Mouse (Mus musculus): ENCODE results near the gene Arhgap30.

Arhgap30 gene

DNA sequence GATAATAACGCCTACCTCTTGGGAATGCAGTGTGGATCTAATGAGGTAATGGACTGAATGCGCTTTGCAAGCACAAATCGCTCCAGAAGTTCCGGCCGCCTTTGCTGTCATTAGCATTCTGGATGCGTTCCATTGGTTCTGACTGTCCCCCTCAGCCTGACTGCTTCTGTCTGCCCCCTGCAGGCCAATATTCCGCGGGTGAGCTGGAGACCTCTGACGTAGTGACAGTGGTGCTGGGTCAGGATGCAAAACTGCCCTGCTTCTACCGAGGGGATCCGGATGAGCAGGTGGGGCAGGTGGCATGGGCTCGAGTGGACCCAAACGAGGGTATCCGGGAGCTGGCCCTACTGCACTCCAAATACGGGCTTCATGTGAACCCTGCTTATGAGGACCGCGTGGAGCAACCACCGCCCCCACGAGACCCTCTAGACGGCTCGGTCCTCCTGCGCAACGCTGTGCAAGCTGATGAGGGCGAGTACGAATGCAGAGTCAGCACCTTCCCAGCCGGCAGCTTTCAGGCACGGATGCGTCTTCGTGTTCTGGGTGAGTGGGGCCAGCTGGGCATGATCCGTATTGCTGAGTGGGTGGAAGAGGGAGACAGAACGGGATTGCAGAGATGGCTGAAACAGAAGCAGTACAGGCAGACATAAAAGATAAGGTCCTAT lies 8.7 kb upstream of the Arhgap30 start:
- peak; percentile 85 for DNase-seq

DNA sequence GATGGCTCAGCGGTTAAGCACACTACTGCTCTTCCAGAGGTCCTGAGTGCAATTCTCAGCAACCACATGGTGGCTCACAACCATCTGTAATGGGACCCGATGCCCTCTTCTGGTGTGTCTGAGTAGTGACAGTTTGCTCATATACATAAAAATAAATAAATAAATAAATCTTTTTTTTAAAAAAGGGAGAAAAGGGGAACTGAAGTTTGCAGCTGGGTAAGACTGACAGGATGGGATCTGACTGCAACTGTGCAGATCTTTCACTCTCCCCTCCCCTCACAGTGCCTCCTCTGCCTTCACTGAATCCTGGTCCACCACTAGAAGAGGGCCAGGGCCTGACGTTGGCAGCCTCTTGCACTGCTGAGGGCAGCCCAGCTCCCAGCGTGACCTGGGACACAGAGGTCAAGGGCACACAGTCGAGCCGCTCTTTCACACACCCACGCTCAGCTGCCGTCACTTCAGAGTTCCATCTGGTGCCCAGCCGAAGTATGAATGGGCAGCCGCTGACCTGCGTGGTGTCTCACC lies 6.6 kb upstream of the Arhgap30 start:
- DNase-seq = no peak

DNA sequence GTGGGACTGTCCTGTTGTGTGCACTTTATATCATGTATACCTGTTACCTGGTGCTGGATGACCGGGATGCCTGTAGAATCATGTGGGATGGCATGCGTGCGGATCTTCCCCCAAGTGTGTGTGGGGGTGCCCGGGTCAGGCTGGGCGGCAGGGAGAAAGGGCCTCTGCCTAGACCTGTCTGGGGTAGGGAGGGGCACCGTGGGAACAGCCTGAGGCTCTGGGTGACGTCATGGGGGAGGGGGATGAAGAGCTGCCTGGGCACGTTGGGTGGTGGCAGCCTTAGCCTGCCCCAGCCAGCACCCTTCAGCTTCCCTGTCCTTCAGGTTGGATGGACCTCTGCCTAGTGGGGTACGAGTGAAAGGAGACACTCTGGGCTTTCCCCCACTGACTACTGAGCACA lies 4.4 kb upstream of the Arhgap30 start:
- no peak for DNase-seq

DNA sequence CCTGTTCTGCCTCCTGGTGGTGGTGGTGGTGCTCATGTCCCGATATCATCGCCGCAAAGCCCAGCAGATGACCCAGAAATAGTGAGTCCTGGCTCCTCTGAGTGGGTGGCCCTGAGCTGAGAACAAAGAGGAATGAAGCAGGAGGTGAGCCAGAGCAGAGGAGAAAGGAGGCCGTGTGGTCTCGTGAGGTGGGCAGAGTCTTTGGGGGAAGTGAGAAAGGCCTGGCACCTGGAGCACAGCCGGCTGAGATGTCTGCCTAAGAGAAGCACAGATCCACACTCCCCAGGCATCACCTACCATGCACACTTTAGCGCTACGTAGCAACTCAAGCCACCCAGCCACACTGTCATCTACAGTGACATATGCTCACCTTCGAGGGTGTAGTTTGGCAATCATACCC lies 3.6 kb upstream of the Arhgap30 start:
- DNase-seq = no peak

DNA sequence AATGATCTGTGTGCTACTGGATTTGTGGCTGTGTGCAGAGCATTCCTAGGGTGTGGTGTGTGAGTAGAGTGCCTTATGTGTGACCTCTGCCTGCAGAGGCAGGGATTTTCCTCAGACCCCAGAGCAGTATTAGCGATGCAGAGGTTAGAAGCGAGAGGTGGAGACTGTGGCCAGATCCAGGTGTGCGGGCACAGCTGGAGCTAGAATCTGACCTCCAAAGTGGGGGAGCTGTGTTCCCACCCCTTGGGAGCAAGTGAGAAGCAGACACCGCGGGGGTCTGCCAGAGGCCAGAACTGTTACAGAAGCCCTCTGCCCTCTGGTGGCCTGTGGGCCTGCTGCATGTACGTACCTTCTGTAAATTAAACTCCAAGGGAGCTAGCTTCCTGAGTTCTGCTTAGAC lies 1.7 kb upstream of the Arhgap30 start:
- no peak for DNase-seq

DNA sequence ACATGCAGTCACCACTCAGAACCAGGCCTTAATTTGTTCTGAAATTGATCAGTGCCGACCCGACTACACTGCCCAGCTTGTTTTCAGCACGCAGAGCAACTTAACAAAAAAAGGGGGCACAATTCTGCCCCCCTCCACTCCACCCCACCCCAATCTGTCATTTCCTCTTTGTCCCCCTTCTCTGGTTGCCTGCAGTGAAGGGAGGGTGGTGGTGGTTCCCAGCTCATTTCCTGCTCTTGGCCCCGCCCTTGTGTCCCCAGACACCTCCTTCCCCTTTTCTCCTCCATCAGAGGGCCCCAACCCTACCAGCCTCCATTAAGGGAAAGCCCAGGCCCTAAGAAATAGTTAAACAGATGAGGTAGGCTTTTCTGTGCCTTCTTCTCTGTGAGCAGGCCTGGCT lies 1.3 kb downstream of the Arhgap30 start:
- no peak for DNase-seq

DNA sequence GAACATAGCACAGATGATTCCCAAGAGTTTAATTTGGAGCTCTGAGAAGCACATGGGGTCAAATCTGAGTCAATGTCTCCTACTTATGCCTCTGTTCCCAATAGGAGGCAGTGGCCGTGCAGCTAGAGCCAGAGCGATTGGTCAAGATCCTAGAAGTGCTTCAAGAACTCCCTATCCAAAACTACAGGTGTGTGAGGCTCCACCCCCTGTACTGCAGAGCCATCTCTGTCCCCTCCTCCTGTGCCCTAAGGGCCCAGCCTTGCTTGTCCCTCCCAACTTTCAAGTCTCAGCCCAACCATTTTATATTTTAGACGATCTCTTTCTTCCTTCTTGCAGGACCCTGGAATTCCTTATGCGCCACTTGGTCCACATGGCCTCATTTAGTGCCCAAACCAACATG lies 13.1 kb downstream of the Arhgap30 start:
- DNase-seq = no peak

DNA sequence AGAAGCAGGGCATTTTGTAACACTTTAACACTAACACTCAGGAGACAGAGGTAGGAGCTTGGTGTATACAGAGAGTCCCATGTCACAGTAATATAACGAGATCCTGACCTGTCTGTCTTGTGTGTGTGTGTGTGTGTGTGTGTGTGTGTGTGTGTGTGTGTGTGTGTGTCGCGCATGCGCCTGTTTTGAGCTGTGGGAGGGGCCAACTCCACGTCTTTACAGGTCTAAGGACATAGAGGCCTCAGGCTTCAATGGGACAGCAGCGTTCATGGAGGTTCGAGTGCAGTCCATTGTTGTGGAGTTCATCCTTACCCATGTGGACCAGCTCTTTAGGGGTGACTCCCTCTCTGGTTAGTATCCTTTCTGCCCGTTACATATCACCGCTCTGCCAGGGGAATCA lies 14.2 kb downstream of the Arhgap30 start:
- DNase-seq = no peak

DNA sequence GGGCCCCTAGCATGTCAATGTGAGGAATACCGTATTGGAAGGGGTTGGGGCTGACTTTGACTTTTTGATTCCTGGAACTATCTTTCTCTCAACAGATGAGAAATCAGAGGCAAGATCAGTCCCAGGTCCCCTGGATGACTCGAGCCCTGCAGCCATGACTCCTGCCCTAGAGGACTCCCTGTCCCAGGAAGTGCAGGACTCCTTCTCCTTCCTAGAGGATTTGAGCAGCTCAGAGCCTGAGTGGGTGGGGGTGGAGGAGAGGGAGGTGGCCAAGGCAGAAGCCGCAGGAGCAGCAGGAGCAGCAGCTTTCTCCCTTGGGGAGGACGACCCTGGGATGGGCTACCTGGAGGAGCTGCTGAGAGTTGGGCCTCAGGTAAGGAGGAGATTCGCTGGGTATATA lies 18.5 kb downstream of the Arhgap30 start:
- no peak for DNase-seq

DNA sequence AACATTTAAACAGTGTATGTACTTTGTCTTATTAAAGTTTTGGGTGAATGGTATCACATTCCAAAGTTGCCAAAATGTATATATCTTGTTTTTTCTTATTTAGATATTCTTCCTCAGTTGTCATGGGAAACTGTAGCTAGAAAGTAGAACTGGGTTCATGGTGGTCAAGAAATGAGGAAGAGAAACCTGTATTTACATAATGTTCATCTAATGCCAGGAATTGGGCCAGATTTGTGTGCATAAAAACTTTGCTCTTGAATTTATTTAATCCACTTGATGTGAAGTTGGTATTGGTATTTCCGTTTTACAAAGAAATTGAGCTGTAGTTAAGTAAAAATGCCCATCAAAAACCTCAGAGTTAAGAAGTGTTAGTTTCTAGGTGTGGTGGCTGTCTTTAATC lies 21.5 kb downstream of the Arhgap30 start:
- no peak for DNase-seq

DNA sequence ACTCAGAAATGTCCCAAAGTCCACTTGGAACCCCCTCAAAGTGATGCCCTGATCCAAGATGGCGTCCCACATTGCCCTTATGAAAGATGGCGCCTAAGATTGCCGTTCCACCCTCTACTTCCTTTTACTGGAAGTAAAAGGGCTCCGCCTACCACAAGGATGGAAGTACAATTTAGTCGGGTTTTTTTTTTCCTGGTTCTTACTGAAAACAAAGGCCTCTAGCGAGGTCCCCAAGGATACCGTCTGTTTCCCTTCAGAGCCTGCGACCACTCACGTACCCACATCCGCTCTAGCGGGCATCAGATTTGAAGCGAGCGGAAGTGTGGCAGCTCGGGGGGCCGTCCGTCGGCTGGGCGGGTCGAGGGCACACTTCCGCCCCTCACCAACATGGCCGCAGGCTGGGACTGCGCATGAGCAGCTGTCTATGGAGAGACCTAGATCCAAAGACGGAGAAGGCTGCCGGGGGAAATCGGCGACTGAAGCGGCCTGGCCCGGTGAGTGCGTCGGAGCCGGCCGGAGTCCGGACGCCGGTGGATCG lies 22.3 kb downstream of the Arhgap30 start, which contains the start of gene Usf1:
Gene Usf1 (plus strand): TSS at position 367 of the 538 bp plus-strand sequence.
- DNase-seq = peak; percentile 93

DNA sequence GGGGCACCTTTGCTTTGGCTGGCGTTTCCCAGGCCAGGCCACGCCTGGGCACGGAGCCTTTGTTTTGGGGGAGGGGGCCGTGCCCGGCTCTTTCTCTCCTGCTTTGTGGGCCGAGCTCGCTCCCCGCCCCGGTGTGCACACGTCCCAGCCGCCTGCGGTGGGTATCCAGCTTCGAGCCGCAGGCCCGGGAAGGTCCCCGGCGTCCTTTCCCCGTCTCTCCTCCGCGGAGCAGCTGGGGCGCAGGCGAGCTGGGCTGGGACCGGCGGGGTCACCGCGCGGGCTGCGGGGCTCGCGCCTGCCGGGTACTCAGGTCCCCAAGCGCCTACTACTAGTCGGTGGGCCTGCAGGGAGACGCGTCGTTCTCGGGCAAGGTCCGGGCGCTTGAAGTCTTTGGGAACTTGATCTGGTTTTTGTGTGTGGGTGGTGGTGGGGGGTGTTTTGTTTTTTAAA lies 22.8 kb downstream of the Arhgap30 start:
- DNase-seq = no peak

DNA sequence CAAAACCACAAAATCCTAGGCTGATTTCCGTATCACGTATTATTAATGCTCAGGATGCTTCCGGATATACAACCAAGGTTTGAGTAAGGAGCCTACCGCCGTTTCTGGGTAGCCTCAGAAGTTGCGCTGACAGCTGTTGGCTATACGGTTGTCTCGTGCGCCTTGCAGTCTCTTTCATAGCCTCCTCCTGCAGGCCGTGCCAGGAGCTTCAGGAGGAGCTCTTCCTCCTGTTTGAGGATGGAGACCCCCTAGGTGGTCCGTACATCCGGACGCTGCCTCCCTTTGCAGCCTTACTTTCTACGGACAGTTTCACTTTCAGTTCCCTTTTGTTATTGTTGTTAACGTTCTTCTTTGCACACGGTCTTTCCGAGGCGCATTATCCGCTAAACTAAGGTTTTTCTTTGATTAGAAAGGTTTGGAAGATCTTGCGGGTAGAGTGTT lies 23.3 kb downstream of the Arhgap30 start:
- DNase-seq = no peak

DNA sequence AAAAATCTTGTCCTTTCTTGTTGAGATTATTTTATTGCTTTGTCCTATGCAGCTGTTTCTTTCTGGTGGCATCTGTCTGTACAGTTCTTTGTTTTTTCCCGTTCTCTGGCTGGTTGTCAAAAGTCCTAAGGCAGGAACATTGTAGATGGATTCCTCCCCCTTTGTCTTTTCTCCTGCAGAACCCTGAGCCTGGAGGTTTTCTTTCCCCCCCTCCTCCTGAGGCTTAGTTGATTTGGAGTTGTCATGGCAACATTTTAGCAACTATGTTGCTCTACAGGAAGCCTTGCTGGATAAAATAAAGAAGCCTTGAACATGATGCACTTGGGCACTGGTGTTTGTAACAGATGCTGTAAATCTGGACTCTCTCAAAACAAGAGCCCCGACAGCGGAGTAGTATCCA lies 23.7 kb downstream of the Arhgap30 start:
- DNase-seq = no peak

DNA sequence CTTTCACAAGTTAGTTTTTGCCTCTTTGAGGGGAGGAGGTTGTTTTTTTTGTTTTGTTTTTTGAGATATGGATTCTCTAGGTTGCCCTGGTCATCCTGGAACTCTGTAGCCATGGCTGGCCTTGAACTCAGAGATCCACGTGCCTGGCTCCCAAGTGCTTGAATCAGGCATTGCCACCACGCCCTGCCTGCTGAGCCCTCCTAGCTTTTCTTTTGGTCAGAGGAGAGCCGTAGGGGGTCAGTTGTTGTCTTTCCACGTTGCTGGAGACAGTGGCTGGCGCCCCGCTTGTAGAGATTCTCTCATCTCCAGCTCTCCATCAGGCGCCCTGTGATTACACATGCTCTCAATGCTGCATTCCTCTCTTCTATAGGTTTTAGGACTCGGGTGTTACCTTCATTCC lies 24.9 kb downstream of the Arhgap30 start:
- no peak for DNase-seq

DNA sequence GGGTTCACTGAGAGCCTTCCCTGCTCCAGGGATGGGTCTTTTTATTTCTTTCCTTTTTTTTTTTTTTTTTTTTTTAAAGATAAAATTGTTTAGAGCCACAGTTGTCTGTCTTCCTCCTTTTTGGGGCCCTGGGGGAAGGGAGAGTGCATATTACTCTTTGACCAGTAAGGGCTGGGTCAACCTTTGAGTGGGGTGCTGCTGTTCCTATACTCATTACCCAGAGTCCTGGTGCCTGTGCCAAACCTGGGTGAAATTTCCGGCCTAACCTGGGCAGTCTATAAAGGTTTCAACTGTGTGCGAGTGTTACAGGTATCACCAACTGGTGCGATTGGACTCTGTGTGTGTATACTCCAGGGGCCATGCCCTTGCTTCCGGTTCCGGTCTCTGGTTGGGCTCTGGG lies 29.9 kb downstream of the Arhgap30 start, which contains the start of gene Tstd1:
Gene Tstd1 (plus strand): TSS at position 213 of the 400 bp plus-strand sequence.
- no peak for DNase-seq

DNA sequence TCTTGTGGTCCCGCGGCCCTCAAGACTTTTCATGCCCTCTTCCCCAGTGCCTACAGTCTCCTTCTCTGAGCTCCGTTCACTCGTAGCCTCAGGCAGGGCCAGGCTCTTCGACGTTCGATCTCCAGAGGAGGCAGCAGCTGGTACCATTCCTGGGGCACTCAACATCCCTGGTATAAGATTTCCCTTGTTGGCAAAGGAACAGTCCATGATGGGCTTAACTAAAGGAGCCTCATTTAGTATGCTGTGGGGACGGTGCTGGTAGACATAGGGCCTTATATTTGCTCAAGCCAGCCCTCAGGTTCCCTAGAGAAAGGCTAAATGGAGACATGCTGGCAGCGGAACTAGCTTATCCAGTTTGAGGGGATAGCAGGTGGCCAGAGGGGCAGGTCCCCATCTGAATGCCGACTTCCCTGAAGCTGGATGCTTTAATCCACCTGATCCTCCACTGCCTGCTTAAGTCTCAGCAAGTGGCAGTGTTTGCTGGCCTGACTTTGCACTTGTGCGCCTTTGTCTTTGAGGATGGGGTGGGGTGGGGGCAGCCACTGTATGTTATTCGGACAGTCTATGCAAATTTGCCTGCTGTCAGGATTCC lies 30.6 kb downstream of the Arhgap30 start:
- DNase-seq = no peak

DNA sequence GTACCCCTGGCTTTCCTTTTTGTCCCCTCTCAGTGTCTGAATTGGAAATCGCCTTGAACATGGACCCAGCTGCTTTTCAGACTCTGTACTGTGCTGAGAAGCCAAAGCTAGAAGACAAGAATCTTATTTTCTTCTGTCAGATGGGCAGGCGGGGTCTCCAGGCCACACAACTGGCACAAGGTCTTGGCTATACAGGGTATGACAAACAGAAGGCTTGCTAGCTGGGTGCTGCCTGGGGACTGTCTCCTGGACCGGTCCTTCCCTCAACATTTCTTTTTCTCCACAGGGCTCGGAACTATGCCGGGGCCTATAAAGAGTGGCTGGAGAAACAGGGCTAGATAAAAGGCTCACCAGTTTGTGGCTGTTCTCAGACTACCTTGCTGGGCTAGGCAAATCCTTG lies 31.2 kb downstream of the Arhgap30 start:
- DNase-seq = no peak

DNA sequence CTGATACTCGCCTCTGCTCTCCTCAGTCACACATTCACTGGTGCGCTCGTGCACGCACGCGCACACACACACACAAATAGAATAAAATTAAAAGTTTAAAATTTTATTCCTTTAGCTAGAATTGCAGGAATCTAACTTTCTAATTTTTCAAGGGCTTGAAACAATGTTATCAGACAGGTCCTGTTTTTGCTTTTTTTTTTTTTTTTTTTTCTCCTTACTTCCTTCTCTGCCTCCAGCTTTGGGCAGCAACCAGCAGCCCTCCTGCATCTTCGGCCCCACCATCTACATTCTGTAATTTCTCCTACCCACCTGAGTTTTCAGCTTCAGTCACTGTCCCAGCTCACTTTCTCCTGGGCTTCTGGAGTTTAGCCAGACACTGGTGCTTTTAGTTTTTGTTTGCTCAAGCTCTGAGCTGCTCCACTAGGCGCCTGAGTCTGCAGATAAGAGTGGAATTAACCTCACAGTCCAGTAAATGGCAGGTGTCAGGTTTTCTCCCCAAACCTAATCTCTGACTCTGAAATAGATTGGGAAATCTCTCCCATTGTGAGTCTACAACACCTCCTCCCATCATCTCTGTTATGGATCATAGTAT lies 33.8 kb downstream of the Arhgap30 start:
- DNase-seq = no peak

DNA sequence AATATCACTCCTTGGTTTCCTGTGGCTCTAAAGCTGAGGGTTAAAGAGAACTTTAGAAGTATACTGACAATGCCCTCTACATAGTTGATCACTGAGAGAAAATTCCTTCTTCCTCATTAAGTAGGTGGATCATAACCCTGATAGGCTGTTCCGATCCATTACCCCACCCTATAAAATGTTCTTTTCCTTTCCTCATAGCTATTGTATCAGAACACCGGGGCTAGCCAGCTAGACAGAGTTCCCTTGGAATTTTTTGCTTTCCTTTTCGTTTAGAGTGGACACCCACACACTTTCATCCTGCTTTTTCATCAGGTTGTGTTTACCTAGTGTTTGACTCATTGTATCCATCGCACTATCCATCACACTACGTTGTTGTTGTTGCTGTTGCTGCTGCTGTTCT lies 35.9 kb downstream of the Arhgap30 start:
- DNase-seq = no peak

DNA sequence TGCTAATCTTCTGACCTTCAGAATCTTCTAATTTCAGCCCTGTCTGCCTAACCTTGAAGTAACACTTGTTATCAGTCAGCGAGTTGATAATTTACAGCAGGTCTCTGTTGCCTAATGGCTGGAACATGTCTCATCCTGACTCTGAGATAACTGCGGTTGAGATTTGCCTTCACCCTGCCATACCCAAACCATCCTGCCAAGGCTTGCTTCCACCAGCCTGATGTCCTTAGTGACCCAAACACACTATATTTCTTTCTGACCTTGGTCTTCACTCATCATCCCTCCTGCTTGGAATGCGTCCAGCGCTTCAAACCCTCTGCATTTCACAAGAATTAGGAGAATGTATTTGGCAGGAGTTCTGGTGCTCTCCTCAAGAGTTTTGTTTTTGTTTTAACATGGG lies 36.4 kb downstream of the Arhgap30 start:
- no peak for DNase-seq

DNA sequence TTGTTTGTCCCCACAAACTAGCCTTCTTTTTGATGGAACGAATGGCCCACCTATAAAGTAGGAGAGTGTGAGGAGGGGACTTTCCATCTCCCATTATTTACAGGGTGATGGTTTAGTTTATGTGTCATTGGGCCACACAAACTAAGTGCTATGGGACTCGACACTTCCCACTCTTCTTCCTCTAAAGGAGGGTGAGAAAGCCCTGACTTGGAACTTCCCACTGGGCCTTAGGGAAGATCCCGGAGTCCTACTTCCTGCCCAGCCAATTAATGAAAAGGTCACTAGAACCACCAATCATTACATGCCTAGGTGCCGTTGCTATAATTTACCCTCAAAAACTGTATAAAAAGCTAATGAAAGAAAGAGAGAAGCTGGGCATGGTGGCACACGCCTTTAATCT lies 43.4 kb downstream of the Arhgap30 start:
- DNase-seq = no peak

DNA sequence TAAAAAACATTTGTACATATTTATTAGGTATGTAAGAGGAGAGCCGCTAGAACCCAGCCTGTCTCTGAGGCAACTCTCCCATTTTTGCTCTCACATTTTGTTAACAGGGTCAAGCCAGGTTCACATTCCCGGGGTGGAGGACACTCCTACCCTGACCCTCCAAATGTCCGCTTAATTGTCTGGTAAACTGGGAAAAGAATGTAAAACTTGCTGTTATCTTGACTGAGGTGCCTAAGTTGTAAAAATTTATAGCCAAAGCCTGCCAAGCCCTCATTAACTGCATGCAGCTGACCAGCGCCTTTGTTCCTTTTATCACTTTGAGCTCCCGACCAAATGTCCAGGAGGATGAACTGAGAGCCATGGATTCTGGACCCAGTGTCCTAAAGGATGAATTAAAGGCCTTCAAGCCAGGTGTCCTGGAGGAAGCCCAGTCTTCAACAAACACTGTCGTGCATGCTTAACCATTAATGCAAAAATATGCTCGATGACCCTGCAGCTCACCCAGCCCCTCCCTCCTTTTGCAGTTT lies 46.6 kb downstream of the Arhgap30 start:
- no peak for DNase-seq

DNA sequence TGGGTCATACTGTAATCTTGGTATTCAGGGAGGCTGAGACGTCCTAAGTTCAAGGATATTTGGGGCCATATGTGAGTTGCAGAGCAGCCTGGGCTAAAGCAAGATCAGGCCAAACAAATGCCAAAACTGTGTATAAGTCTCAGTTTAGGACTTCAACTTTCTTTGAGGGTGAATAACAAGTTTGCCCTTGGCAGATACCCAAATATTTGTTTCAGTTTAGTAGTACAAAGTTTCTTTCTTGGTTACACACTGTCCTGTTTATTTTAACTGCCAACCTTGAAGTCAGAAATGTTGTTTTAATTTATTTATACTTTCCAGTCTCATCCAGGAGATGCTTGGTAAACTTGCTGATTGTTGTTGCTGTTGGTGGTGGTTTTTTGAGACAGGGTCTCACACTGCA lies 47.2 kb downstream of the Arhgap30 start:
- no peak for DNase-seq
